Mouse (Mus musculus): Measurements from ENCODE around the gene Msl1.

Gene Msl1

GRCm38 (mm10) chr11:98763502-98763861 lies 31.8 kb upstream of the Msl1 start:
- in situ Hi-C loops (cut with MboI; ENCODE audit: unreplicated experiment in 2 of 2) = no loop called here

GRCm38 (mm10) chr11:98764091-98764490 lies 31.2 kb upstream of the Msl1 start:
- in situ Hi-C loops (cut with MboI; ENCODE audit: unreplicated experiment in 2 of 2) = no loop called here

GRCm38 (mm10) chr11:98764746-98765145 lies 30.6 kb upstream of the Msl1 start:
- in situ Hi-C loops (cut with MboI; ENCODE audit: unreplicated experiment in 2 of 2) = no loop called here

GRCm38 (mm10) chr11:98765421-98766309 lies 29.7 kb upstream of the Msl1 start:
- in situ Hi-C loops (cut with MboI; ENCODE audit: unreplicated experiment in 2 of 2) = no loop called here

- in situ Hi-C loops (cut with MboI; ENCODE audit: unreplicated experiment in 2 of 2) = no loop called here
Observed at GRCm38 (mm10) chr11:98766346-98766745, 29.0 kb upstream of the Msl1 start.

DNA sequence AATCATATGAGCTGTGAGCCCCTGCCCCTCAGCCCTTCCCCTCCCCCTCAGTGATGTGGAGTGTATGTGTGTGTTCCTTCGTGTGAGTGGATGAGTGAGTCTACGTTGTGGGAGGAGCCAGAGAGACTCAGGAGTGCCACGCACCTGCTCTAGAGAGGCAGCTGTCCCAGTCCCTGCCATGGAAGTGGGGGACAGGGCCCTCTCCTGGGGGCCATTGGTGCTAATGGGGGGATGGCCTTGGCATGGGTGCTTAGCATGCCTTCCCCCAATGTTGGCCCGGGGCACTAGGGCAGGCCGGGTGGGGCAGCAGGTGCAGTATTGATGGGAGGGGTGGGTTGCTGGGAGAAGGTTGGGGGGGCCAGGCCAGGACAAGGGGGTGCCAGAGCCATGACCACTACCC lies 28.5 kb upstream of the Msl1 start:
- in situ Hi-C loops (cut with MboI; ENCODE audit: unreplicated experiment in 2 of 2) = no loop called here

DNA sequence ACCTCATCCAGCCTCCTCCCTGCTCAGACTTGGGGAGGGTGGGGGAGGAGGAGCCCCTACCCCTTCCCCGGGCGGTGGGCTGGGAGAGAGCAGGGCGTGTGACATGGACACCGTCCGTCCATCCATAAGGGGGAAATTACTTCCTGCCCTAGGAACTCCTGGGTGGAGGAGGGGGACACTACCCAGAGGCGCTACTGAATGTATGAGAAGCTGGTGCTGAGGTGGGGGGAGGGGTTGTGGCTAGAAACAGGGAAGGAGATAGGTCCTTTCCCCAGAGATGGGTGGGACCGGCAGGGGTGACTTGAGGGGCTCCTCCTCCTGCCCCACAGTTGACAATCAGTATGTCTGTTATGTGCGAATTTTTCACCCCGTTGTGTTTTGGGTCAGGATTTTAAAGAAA lies 28.0 kb upstream of the Msl1 start:
- in situ Hi-C loops (cut with MboI; ENCODE audit: unreplicated experiment in 2 of 2) = no loop called here

DNA sequence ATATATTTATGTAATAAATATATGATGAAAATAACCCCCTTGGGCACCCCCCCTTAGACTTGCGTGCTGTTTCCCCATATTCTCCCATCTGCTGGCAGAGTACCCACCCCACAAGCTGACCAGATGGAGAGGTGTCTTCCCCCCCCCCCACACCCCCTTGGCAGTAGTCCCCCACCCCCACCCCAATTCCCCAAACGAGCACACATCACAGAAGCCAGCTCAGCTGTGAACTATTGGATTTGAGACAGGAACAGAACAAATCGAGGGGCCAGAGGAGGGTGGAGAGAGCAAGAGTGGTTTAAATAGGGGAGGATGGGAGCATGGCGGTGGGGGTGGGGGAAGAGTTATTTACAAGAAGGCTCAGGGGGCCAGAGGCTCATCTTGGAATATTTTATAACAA lies 27.6 kb upstream of the Msl1 start:
- in situ Hi-C loops (cut with MboI; ENCODE audit: unreplicated experiment in 2 of 2) = no loop called here

- in situ Hi-C loops (cut with MboI; ENCODE audit: unreplicated experiment in 2 of 2) = no loop called here
Observed at GRCm38 (mm10) chr11:98768127-98769006, 26.9 kb upstream of the Msl1 start.

DNA sequence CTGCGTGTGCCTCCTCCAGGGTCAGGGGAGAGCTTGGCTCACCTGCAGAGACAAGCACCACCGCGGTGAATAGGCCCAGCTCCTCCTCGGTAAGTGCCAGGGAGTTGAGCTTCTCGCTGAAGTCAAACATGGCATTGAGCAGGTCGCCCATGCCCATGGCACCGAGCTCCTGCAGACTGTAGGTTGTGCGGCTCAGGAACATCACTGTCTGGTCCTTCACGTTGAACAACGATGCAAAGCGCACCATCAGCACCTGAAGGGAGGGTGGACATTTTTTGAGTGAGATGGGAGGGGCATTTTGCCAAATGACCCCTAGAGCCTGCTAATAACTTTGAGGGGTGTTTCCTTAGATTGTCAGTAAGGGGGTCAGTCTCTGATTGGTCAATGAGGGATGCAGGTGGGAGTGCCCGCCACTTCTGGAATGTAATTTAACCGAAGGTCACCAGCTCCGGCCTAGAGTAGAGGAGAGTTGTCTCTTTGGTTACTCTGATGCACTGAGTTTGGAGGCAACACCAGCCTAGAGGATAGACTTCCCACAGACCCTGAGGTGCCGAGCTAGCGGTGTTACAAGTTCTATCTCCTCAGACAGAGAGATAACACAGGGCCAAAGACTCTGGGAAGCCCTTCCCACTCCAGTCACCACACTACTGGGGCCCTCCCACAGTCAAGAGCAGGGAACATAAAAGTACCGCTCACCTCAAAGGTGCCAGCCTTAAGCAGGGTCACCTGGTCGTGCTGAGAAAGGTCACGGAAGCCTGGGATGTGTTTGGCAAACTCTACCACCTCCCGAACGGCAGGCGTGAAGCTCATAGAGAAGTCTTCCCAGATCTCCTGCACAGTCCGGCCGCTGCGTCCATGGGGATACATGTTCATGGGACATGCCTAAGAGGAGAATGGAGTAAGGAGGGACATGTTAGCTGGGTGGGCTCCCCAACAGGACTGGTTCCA lies 26.0 kb upstream of the Msl1 start:
- in situ Hi-C loops (cut with MboI; ENCODE audit: unreplicated experiment in 2 of 2) = no loop called here

DNA sequence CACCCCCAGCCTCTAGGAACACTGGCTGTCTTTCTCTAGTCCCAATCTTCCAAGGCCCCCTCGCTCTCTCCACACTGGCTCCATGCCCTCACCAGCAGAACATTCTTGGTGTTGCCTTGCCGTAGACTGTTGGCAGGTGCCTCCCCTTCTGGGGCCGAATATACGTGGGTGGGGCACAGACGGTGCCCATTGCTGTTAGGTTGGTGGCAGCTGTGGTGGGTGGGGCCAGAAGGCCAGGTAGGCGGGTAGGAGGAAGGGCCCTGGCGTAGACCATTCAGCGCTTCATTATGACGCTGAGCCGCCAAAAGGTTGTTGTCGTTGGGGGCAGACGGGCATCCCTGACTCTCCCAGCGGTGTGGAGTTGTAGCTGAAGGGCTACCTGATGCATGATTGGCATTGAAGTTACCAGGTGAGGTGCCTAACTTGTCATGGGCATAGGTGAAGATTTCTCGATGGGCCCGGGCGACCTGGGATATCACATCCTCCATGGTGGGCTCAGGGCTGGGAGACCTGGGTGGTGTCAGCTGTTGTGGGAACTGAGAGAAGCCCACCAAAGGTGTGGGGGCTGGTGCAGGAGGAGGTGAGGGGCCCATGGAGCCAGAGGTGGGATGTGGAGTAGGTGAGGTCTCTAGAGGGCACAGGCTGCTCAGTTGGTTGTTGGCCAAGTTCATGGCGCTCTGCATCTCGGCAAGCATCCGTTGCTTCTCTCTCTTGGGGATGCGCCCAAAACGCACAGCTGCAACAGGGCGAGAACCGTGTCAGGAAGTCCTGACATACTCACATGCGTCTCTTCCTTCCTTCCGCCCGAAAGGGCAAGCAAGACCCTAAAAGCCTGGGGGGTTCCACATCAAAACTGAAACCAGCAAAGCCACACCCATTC lies 25.0 kb upstream of the Msl1 start:
- in situ Hi-C loops (cut with MboI; ENCODE audit: unreplicated experiment in 2 of 2) = no loop called here

- in situ Hi-C loops (cut with MboI; ENCODE audit: unreplicated experiment in 2 of 2) = no loop called here
Observed at GRCm38 (mm10) chr11:98771131-98771530, 24.2 kb upstream of the Msl1 start.

GRCm38 (mm10) chr11:98771844-98772525 lies 23.3 kb upstream of the Msl1 start:
- in situ Hi-C loops (cut with MboI; ENCODE audit: unreplicated experiment in 2 of 2) = no loop called here

DNA sequence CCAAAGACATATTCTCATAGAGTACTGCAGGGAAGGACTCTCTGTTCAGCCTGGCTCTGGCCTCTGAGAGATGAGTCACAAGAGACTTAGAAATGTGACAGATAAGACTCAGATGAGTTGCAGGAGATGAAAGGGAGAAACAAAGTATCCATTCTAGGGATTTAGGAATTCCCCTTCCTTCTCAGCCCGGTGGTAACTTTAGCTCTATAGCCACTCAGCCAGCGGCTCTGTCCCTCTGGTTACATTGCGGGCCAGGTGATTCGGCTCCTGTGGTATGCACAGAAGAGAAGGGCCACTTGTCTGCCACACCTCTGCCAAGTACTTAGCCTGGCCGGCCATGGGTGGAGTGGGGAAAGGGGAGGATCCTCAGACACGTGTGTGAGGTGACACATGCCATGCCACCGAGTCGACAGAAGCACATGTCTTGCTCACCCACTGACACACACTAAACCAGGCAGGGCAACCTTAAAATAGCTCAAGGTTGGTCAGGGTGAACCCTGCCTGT lies 22.6 kb upstream of the Msl1 start:
- in situ Hi-C loops (cut with MboI; ENCODE audit: unreplicated experiment in 2 of 2) = no loop called here

DNA sequence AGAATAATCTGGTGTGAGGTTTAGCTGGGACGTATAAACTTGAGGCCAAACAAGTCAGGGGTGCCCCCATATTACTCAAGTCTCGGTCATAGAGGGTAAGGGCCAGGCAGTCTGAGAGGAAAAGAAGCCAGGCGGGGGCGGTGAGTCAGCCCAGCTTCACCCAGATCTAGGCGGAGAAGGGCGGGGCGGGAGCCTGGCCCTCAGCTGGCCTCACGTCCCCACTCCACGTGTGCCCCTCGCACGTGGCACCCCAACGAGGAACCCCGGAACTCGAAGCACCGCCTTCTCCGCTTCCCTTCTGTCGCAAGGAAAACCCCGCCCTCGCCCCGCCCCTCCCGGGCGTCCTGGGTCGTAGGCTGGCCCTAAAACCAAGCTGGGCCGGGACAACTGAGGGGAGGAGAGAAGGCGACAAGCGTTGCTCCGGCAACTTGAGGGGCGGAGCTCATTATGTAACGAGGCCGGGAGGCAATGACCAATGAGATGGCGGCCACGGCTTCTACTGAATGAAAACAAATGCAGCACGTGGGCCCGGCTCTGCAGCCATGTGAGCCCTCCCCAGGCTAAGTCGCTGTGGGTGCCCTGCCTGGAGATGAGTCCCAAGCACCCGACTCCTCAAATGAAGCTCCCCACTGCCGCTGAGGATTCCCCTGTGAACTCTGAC lies 21.6 kb upstream of the Msl1 start:
- in situ Hi-C loops (cut with MboI; ENCODE audit: unreplicated experiment in 2 of 2) = no loop called here

DNA sequence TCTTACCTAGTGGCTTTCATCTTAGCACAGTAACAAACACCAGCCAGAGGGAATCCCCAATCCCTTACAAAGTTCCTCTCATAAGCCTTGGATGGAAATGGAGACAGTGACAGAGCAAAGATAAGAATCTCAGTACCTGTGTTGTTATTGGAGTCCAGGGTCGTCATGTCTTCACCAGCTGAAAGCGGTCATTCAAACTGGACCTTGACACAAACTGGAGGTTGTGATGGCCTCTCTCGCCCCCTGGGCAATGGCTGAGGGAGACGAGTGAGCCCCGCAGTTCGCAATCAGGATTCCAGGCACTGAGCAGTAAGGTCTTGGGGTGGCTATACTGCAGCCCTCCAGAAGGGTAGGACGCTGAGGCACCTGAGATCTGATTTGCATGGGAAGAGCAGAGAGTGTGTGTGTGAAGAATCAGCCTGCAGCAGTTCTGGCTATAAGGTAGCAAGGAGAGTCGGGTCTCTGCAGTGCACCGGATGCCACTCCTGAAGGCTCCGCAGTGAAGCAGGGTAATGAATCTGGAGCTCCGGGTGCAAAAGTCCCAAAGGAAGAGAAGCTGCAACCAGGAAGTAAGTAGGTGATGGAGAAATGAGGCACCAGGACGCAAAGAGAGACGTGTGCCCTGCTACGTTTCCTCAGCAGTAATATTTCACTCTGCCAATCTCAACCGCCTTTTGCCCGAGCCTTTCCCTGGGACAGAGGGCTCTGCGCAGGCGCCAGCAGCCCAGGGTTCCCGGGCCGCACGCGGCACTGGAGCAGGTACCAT lies 20.6 kb upstream of the Msl1 start, which contains the start of gene Nr1d1:
Gene Nr1d1, minus strand, starts transcription at position 752 of the 766 bp plus-strand sequence.
- in situ Hi-C loops (cut with MboI; ENCODE audit: unreplicated experiment in 2 of 2) = loop anchor here in 1 of 2 experiments (5.0 kb wide), 1 partner anchor 37 kb away; no protein-coding TSS in a partner anchor

GRCm38 (mm10) chr11:98775348-98776051 lies 19.8 kb upstream of the Msl1 start:
- in situ Hi-C loops (cut with MboI; ENCODE audit: unreplicated experiment in 2 of 2) = loop anchor here in 1 of 2 experiments (5.0 kb wide), 1 partner anchor 38 kb away; no protein-coding TSS in a partner anchor
